Mouse (Mus musculus) stomach, embryonic 15.5 days (tissue): Measurements from ENCODE around the gene 1700088E04Rik. TPM values are rescaled to one million over a fixed set of nuclear protein-coding genes. Genes with fewer than 3 reads are reported as not detected.

Experiments used
- ATAC-seq: fragments of 200-750 bp; cut with Nextera tagmentation; 2 replicates; pipeline ENCODE4 v1.8.0; 2017; ENCODE audit warnings: low read depth, moderate number of reproducible peaks, moderate TSS enrichment; ENCODE audit not compliant: insufficient read depth, low FRiP score
- H3K27ac ChIP-seq: fragments of 300-500 bp; sonication (generic); 2 replicates; pipeline ENCODE4 v1.5.1; 2015; ENCODE audit warnings: mild to moderate bottlenecking, inconsistent platforms
- H3K27me3 ChIP-seq: fragments of 300-500 bp; sonication (generic); replicated peaks from 2 replicates; pipeline ENCODE4 v1.6.1; 2015; ENCODE audit warnings: inconsistent platforms
- H3K36me3 ChIP-seq: fragments of 300-500 bp; sonication (generic); 2 replicates; pipeline ENCODE4 v1.6.1; 2015; ENCODE audit warnings: inconsistent platforms
- H3K4me1 ChIP-seq: fragments of 300-500 bp; sonication (generic); 2 replicates; pipeline ENCODE4 v1.6.1; 2015; ENCODE audit warnings: inconsistent platforms
- H3K4me2 ChIP-seq: fragments of 300-500 bp; sonication (generic); 2 replicates; pipeline ENCODE4 v1.6.1; 2015; ENCODE audit warnings: mild to moderate bottlenecking, inconsistent platforms
- H3K4me3 ChIP-seq: fragments of 300-500 bp; sonication (generic); replicated peaks from 2 replicates; pipeline ENCODE4 v1.5.1; 2015; ENCODE audit warnings: inconsistent platforms
- H3K9ac ChIP-seq: fragments of 300-500 bp; sonication (generic); 2 replicates; pipeline ENCODE4 v1.6.1; 2015; ENCODE audit warnings: inconsistent platforms
- H3K9me3 ChIP-seq: fragments of 300-500 bp; sonication (generic); 2 replicates; pipeline ENCODE4 v1.6.1; 2016; ENCODE audit warnings: inconsistent platforms
- WGBS: fragments of 180-500 bp; shearing (Covaris S2); methylation state at CpG from one replicate; pipeline ENCODE4 v1.1.7; 2015; 5-methylcytosine and 5-hydroxymethylcytosine counted together
- polyA plus RNA-seq: library from polyadenylated mRNA; unstranded; fragments of >200 nt; fragmentation: Nextera tagmentation; extraction: Ambion mirVana; gene quantifications from 2 replicates; pipeline ENCODE4 v1.2.1, GENCODE M21; 2015

Gene 1700088E04Rik
- polyA plus RNA-seq, 1 experiment from 2014 or later = 6.7 TPM

- Histone ChIP-seq H3K9me3 (no peaks in the 10 kb centered on the region), H3K36me3 (peaks cover 15% of the 10 kb centered on the region), H3K9ac (no peak overlapping the region), H3K27ac (peak overlapping the region; percentile 88), H3K4me2 (peak overlapping the region; percentile 6), H3K4me1 (peaks cover 33% of the 10 kb centered on the region), H3K4me3 (no peak overlapping the region), H3K27me3 (no peaks in the 10 kb centered on the region)
- ATAC-seq = peak; percentile 58
- 15% methylated on average over 6 of the region's 6 CpGs for WGBS
Observed at GRCm38 (mm10) chr15:79097611-79098025, 43.4 kb downstream of the 1700088E04Rik start.

GRCm38 (mm10) chr15:79097135-79097534, 43.9 kb downstream of the 1700088E04Rik start:
- no peak overlapping the region for H3K9ac ChIP-seq

GRCm38 (mm10) chr15:79096556-79096955, 44.5 kb downstream of the 1700088E04Rik start:
- no peak overlapping the region for H3K9ac ChIP-seq
- no peak for ATAC-seq

More at GRCm38 (mm10) chr15:79097135-79097534, 43.9 kb downstream of the 1700088E04Rik start:
- H3K27ac ChIP-seq = peak overlapping the region; percentile 88
- no peaks in the 10 kb centered on the region for H3K9me3 ChIP-seq
- peaks cover 16% of the 10 kb centered on the region for H3K36me3 ChIP-seq
- peaks cover 35% of the 10 kb centered on the region for H3K4me1 ChIP-seq
- 20% methylated on average over 2 of the region's 2 CpGs for WGBS
- ATAC-seq = no peak
- H3K4me3 ChIP-seq = no peak overlapping the region
- peak overlapping the region; percentile 6; the same call in 1 of the 2 replicates for H3K4me2 ChIP-seq
- no peaks in the 10 kb centered on the region for H3K27me3 ChIP-seq

DNA sequence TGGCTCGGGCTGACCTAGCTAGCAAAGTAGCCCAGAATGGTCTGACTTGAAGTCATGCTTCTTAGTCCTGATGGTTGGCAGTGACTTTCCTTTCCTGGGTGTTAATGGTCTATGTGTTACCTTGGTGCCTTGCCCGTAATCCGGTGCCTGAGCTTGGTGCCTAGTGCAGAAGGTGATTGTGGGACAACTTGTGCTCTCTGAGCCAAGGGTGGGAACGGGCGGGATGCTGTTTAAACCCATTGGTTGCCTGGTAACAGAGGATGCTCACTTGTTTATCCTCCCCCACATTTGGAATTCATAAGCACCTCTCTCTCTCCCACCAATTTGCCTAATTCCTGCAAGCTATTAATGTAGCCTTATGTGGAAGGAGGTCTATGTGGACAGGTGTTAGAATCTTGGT, 45.6 kb downstream of the 1700088E04Rik start:
- H3K9me3 ChIP-seq = no peaks in the 10 kb centered on the region
- no peak overlapping the region for H3K9ac ChIP-seq
- no peaks in the 10 kb centered on the region for H3K27me3 ChIP-seq
- WGBS = 88% methylated on average over 5 of the region's 5 CpGs
- no peak overlapping the region for H3K4me2 ChIP-seq
- H3K4me3 ChIP-seq = no peak overlapping the region
- peaks cover 25% of the 10 kb centered on the region for H3K36me3 ChIP-seq
- ATAC-seq = no peak
- no peak overlapping the region for H3K27ac ChIP-seq
- H3K4me1 ChIP-seq = peaks cover 34% of the 10 kb centered on the region

More at GRCm38 (mm10) chr15:79096556-79096955, 44.5 kb downstream of the 1700088E04Rik start:
- Histone ChIP-seq H3K9me3 (no peaks in the 10 kb centered on the region), H3K27me3 (no peaks in the 10 kb centered on the region), H3K4me3 (no peak overlapping the region), H3K36me3 (peaks cover 21% of the 10 kb centered on the region), H3K4me2 (no peak overlapping the region), H3K27ac (peak overlapping the region; percentile 88), H3K4me1 (peaks cover 38% of the 10 kb centered on the region)
- 46% methylated on average over 3 of the region's 3 CpGs for WGBS

GRCm38 (mm10) chr15:79093083-79093839, 47.8 kb downstream of the 1700088E04Rik start:
- peaks cover 25% of the 10 kb centered on the region for H3K4me1 ChIP-seq
- H3K9me3 ChIP-seq = no peaks in the 10 kb centered on the region
- peak; percentile 45; the same call in 1 of the 2 replicates for ATAC-seq
- 51% methylated on average over 7 of the region's 7 CpGs for WGBS
- H3K4me2 ChIP-seq = no peak overlapping the region
- H3K4me3 ChIP-seq = no peak overlapping the region
- H3K9ac ChIP-seq = no peak overlapping the region
- peaks cover 41% of the 10 kb centered on the region for H3K36me3 ChIP-seq
- H3K27me3 ChIP-seq = no peaks in the 10 kb centered on the region
- H3K27ac ChIP-seq = peak overlapping the region; percentile 67

GRCm38 (mm10) chr15:79092284-79092683, 48.8 kb downstream of the 1700088E04Rik start:
- H3K4me2 ChIP-seq = no peak overlapping the region
- no peaks in the 10 kb centered on the region for H3K27me3 ChIP-seq
- H3K9ac ChIP-seq = no peak overlapping the region
- WGBS = 75% methylated on average over 6 of the region's 6 CpGs
- peaks cover 47% of the 10 kb centered on the region for H3K36me3 ChIP-seq
- no peak overlapping the region for H3K4me3 ChIP-seq
- H3K4me1 ChIP-seq = peaks cover 16% of the 10 kb centered on the region
- H3K27ac ChIP-seq = peak overlapping the region; percentile 67; the same call in 1 of the 2 replicates
- ATAC-seq = no peak
- no peaks in the 10 kb centered on the region for H3K9me3 ChIP-seq

DNA sequence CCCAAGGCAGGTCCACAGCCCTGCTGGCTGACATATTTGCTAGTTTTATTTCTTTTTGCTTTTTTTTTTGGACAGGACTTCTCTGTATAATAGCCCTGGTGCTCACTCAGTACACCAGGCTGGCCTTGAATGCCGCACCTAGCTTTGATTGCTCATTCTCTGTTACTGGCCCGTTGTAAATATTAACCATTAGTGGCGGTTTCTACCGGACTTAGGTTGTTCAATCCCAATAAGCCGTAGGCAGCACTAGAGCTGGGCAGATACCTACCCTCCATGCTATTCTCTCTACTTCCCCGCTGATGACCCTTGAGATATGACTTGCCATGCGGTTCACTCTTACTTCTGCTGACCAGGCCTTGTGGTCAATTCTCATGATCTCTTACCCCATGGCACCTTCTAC, 61.5 kb downstream of the 1700088E04Rik start:
- H3K27me3 ChIP-seq = no peaks in the 10 kb centered on the region
- H3K36me3 ChIP-seq = peaks cover 77% of the 10 kb centered on the region

More for the DNA sequence above, 61.5 kb downstream of the 1700088E04Rik start:
- 84% methylated on average over 7 of the region's 7 CpGs for WGBS
- Histone ChIP-seq H3K9me3 (no peaks in the 10 kb centered on the region), H3K9ac (no peak overlapping the region), H3K4me3 (no peak overlapping the region), H3K27ac (no peak overlapping the region), H3K4me1 (peaks cover 12% of the 10 kb centered on the region), H3K4me2 (no peak overlapping the region)
- ATAC-seq = no peak

Other genes with a start within 250 kb of the 1700088E04Rik start
- 0.42 and 0.52 TPM in 2 replicates for gene Gm49510, start 241.6 kb downstream of the 1700088E04Rik start, polyA plus RNA-seq
- gene Sh3bp1, start 241.5 kb downstream of the 1700088E04Rik start, polyA plus RNA-seq = 34.8 and 36.9 TPM in 2 replicates
- gene Pdxp, start 227.3 kb downstream of the 1700088E04Rik start, polyA plus RNA-seq = 11.8 and 12.8 TPM in 2 replicates
- gene Lgals1, start 214.5 kb downstream of the 1700088E04Rik start, polyA plus RNA-seq = 1,300 and 1,476 TPM in 2 replicates
- 47.4 and 49.9 TPM in 2 replicates for gene Nol12, start 206.3 kb downstream of the 1700088E04Rik start, polyA plus RNA-seq
- gene Triobp, start 193.5 kb downstream of the 1700088E04Rik start, polyA plus RNA-seq = 54.4 TPM in 2 replicates
- 546 and 587 TPM in 2 replicates for gene H1f0, start 112.8 kb downstream of the 1700088E04Rik start, polyA plus RNA-seq
- gene Galr3, start 99.4 kb downstream of the 1700088E04Rik start, polyA plus RNA-seq = 0.68 and 0.89 TPM in 2 replicates
- gene Ankrd54, start 78.4 kb downstream of the 1700088E04Rik start, polyA plus RNA-seq = 49.7 and 51.8 TPM in 2 replicates
- gene Eif3l, start 66.1 kb downstream of the 1700088E04Rik start, polyA plus RNA-seq = 200 and 222 TPM in 2 replicates
- gene Micall1, start 32.4 kb downstream of the 1700088E04Rik start, polyA plus RNA-seq = 11.5 and 11.9 TPM in 2 replicates
- gene Polr2f, start 244 bp downstream of the 1700088E04Rik start, polyA plus RNA-seq = 308 and 336 TPM in 2 replicates
- gene Sox10, start 24.0 kb upstream of the 1700088E04Rik start, polyA plus RNA-seq = 9.1 and 9.7 TPM in 2 replicates
- gene Pick1, start 87.9 kb upstream of the 1700088E04Rik start, polyA plus RNA-seq = 47.6 and 51.4 TPM in 2 replicates
- 0.61 and 0.65 TPM in 2 replicates for gene Gm49486, start 88.1 kb upstream of the 1700088E04Rik start, polyA plus RNA-seq
- gene Slc16a8, start 113.5 kb upstream of the 1700088E04Rik start, polyA plus RNA-seq = 0.22 and 0.28 TPM in 2 replicates
- gene Baiap2l2, start 144.3 kb upstream of the 1700088E04Rik start, polyA plus RNA-seq = 8.4 and 9.1 TPM in 2 replicates
- gene Pla2g6, start 187.1 kb upstream of the 1700088E04Rik start, polyA plus RNA-seq = 16.6 and 18.9 TPM in 2 replicates
- gene Maff, start 205.4 kb upstream of the 1700088E04Rik start, polyA plus RNA-seq = 5.2 and 6.6 TPM in 2 replicates